Mouse (Mus musculus): ENCODE measurements around the gene T. TPM values are rescaled to one million over a fixed set of nuclear protein-coding genes. Genes with fewer than 3 reads are reported as not detected.

T gene
- polyA plus RNA-seq, 1 experiment from 2014 or later, result 1.1 TPM

GRCm38 (mm10) chr17:8420739-8421138 lies 13.5 kb upstream of the T start:
- Histone ChIP-seq H3K36me3 (ENCODE audit: control insufficient read depth, insufficient read depth, low read length) (no peaks in the 10 kb centered on the region), H3K4me3 (ENCODE audit: low read depth, low read length) (no peak overlapping the region), H3K27ac (replicated peaks; ENCODE audit: low read depth, low read length) (no peak overlapping the region), H3K9me3 (ENCODE audit: control insufficient read depth, low read length) (no peaks in the 10 kb centered on the region), H3K4me2 (ENCODE audit: low read depth, severe bottlenecking) (no peak overlapping the region), H3K4me1 (ENCODE audit: control insufficient read depth, insufficient read depth, low read length) (peaks cover under 1% of the 10 kb centered on the region), H3K27me3 (ENCODE audit: control insufficient read depth, insufficient read depth, low read length) (no peaks in the 10 kb centered on the region), H3K9ac (ENCODE audit: low read length) (no peak overlapping the region)
- 73% methylated on average over 1 of the region's 1 CpGs for WGBS
- DNase-seq (ENCODE audit: low spot score) (peak; percentile 39), ATAC-seq (ENCODE audit: insufficient number of reproducible peaks, low FRiP score, low TSS enrichment, low read depth) (no peak)

GRCm38 (mm10) chr17:8421517-8421916 lies 12.7 kb upstream of the T start:
- no peak overlapping the region for H3K27ac ChIP-seq (replicated peaks; ENCODE audit: low read depth, low read length)
- DNase-seq (ENCODE audit: low spot score) (no peak), ATAC-seq (ENCODE audit: insufficient number of reproducible peaks, low FRiP score, low TSS enrichment, low read depth) (no peak)
- no peak overlapping the region for H3K4me3 ChIP-seq (ENCODE audit: low read depth, low read length)
- H3K9ac ChIP-seq (ENCODE audit: low read length), result no peak overlapping the region
- H3K9me3 ChIP-seq (ENCODE audit: control insufficient read depth, low read length), result no peaks in the 10 kb centered on the region
- H3K4me2 ChIP-seq (ENCODE audit: low read depth, severe bottlenecking), result no peak overlapping the region
- 8% methylated on average over 5 of the region's 5 CpGs for WGBS
- no peaks in the 10 kb centered on the region for H3K4me1 ChIP-seq (ENCODE audit: control insufficient read depth, insufficient read depth, low read length)
- no peaks in the 10 kb centered on the region for H3K27me3 ChIP-seq (ENCODE audit: control insufficient read depth, insufficient read depth, low read length)
- H3K36me3 ChIP-seq (ENCODE audit: control insufficient read depth, insufficient read depth, low read length), result no peaks in the 10 kb centered on the region

- peaks cover 3% of the 10 kb centered on the region; the same call in 1 of the 2 replicates for H3K27me3 ChIP-seq (ENCODE audit: control insufficient read depth, insufficient read depth, low read length)
- H3K36me3 ChIP-seq (ENCODE audit: control insufficient read depth, insufficient read depth, low read length), result no peaks in the 10 kb centered on the region
- no peak overlapping the region for H3K27ac ChIP-seq (replicated peaks; ENCODE audit: low read depth, low read length)
- no peak overlapping the region for H3K9ac ChIP-seq (ENCODE audit: low read length)
- H3K4me3 ChIP-seq (ENCODE audit: low read depth, low read length), result no peak overlapping the region
- no peak overlapping the region for H3K4me2 ChIP-seq (ENCODE audit: low read depth, severe bottlenecking)
- no peaks in the 10 kb centered on the region for H3K4me1 ChIP-seq (ENCODE audit: control insufficient read depth, insufficient read depth, low read length)
- 57% methylated on average over 2 of the region's 2 CpGs for WGBS
- ATAC-seq (ENCODE audit: insufficient number of reproducible peaks, low FRiP score, low TSS enrichment, low read depth) (no peak), DNase-seq (ENCODE audit: low spot score) (peak; percentile 72)
- no peaks in the 10 kb centered on the region for H3K9me3 ChIP-seq (ENCODE audit: control insufficient read depth, low read length)
Observed at GRCm38 (mm10) chr17:8423283-8423682, 10.9 kb upstream of the T start.

GRCm38 (mm10) chr17:8429436-8429835 lies 4.8 kb upstream of the T start:
- no peaks in the 10 kb centered on the region for H3K9me3 ChIP-seq (ENCODE audit: control insufficient read depth, low read length)
- H3K4me1 ChIP-seq (ENCODE audit: control insufficient read depth, insufficient read depth, low read length), result peaks cover 10% of the 10 kb centered on the region
- DNase-seq (ENCODE audit: low spot score) (peak; percentile 31), ATAC-seq (ENCODE audit: insufficient number of reproducible peaks, low FRiP score, low TSS enrichment, low read depth) (no peak)
- no peaks in the 10 kb centered on the region for H3K36me3 ChIP-seq (ENCODE audit: control insufficient read depth, insufficient read depth, low read length)
- peaks cover 64% of the 10 kb centered on the region for H3K27me3 ChIP-seq (ENCODE audit: control insufficient read depth, insufficient read depth, low read length)
- no peak overlapping the region for H3K27ac ChIP-seq (replicated peaks; ENCODE audit: low read depth, low read length)
- 2% methylated on average over 16 of the region's 16 CpGs for WGBS
- no peak overlapping the region for H3K4me3 ChIP-seq (ENCODE audit: low read depth, low read length)
- H3K9ac ChIP-seq (ENCODE audit: low read length), result no peak overlapping the region
- H3K4me2 ChIP-seq (ENCODE audit: low read depth, severe bottlenecking), result no peak overlapping the region

- Histone ChIP-seq H3K4me1 (ENCODE audit: control insufficient read depth, insufficient read depth, low read length) (peaks cover 11% of the 10 kb centered on the region), H3K4me2 (ENCODE audit: low read depth, severe bottlenecking) (no peak overlapping the region), H3K27ac (replicated peaks; ENCODE audit: low read depth, low read length) (no peak overlapping the region), H3K9me3 (ENCODE audit: control insufficient read depth, low read length) (no peaks in the 10 kb centered on the region), H3K27me3 (ENCODE audit: control insufficient read depth, insufficient read depth, low read length) (peaks cover 69% of the 10 kb centered on the region), H3K9ac (ENCODE audit: low read length) (no peak overlapping the region), H3K4me3 (ENCODE audit: low read depth, low read length) (no peak overlapping the region), H3K36me3 (ENCODE audit: control insufficient read depth, insufficient read depth, low read length) (no peaks in the 10 kb centered on the region)
- ATAC-seq (ENCODE audit: insufficient number of reproducible peaks, low FRiP score, low TSS enrichment, low read depth) (no peak), DNase-seq (ENCODE audit: low spot score) (peak; percentile 31)
- 4% methylated on average over 5 of the region's 5 CpGs for WGBS
Observed at GRCm38 (mm10) chr17:8429896-8430295, 4.3 kb upstream of the T start.

- Histone ChIP-seq H3K36me3 (ENCODE audit: control insufficient read depth, insufficient read depth, low read length) (no peaks in the 10 kb centered on the region), H3K4me2 (ENCODE audit: low read depth, severe bottlenecking) (no peak overlapping the region), H3K4me1 (ENCODE audit: control insufficient read depth, insufficient read depth, low read length) (peaks cover 11% of the 10 kb centered on the region), H3K9me3 (ENCODE audit: control insufficient read depth, low read length) (no peaks in the 10 kb centered on the region), H3K9ac (ENCODE audit: low read length) (no peak overlapping the region), H3K27me3 (ENCODE audit: control insufficient read depth, insufficient read depth, low read length) (peaks cover 93% of the 10 kb centered on the region), H3K4me3 (ENCODE audit: low read depth, low read length) (no peak overlapping the region), H3K27ac (replicated peaks; ENCODE audit: low read depth, low read length) (no peak overlapping the region)
- ATAC-seq (ENCODE audit: insufficient number of reproducible peaks, low FRiP score, low TSS enrichment, low read depth) (no peak), DNase-seq (ENCODE audit: low spot score) (peak; percentile 49)
- under 1% methylated on average over 17 of the region's 17 CpGs for WGBS
Observed at GRCm38 (mm10) chr17:8432179-8432800, 1.9 kb upstream of the T start.

GRCm38 (mm10) chr17:8433121-8433977 lies 874 bp upstream of the T start:
- H3K36me3 ChIP-seq (ENCODE audit: control insufficient read depth, insufficient read depth, low read length), result no peaks in the 10 kb centered on the region
- peak overlapping the region; percentile 64 for H3K4me2 ChIP-seq (ENCODE audit: low read depth, severe bottlenecking)
- 0 out of 2 replicates have a peak overlapping the region, but pooled peaks have one; percentile 2 for H3K9ac ChIP-seq (ENCODE audit: low read length)
- peaks cover 11% of the 10 kb centered on the region for H3K4me1 ChIP-seq (ENCODE audit: control insufficient read depth, insufficient read depth, low read length)
- H3K9me3 ChIP-seq (ENCODE audit: control insufficient read depth, low read length), result no peaks in the 10 kb centered on the region
- H3K27ac ChIP-seq (replicated peaks; ENCODE audit: low read depth, low read length), result no peak overlapping the region
- H3K27me3 ChIP-seq (ENCODE audit: control insufficient read depth, insufficient read depth, low read length), result peaks cover 99% of the 10 kb centered on the region
- DNase-seq (ENCODE audit: low spot score) (peak; percentile 59), ATAC-seq (ENCODE audit: insufficient number of reproducible peaks, low FRiP score, low TSS enrichment, low read depth) (0 out of 2 replicates have a peak, but pooled peaks have one; percentile 17)
- H3K4me3 ChIP-seq (ENCODE audit: low read depth, low read length), result peak overlapping the region; percentile 30
- WGBS, result under 1% methylated on average over 52 of the region's 52 CpGs

GRCm38 (mm10) chr17:8436184-8436583 lies 2.0 kb downstream of the T start:
- WGBS, result 33% methylated on average over 7 of the region's 7 CpGs

More at GRCm38 (mm10) chr17:8436184-8436583, 2.0 kb downstream of the T start:
- DNase-seq (ENCODE audit: low spot score) (no peak), ATAC-seq (ENCODE audit: insufficient number of reproducible peaks, low FRiP score, low TSS enrichment, low read depth) (no peak)
- Histone ChIP-seq H3K9me3 (ENCODE audit: control insufficient read depth, low read length) (no peaks in the 10 kb centered on the region), H3K9ac (ENCODE audit: low read length) (no peak overlapping the region), H3K4me2 (ENCODE audit: low read depth, severe bottlenecking) (no peak overlapping the region), H3K4me1 (ENCODE audit: control insufficient read depth, insufficient read depth, low read length) (peaks cover 11% of the 10 kb centered on the region), H3K4me3 (ENCODE audit: low read depth, low read length) (no peak overlapping the region), H3K27ac (replicated peaks; ENCODE audit: low read depth, low read length) (no peak overlapping the region), H3K36me3 (ENCODE audit: control insufficient read depth, insufficient read depth, low read length) (no peaks in the 10 kb centered on the region), H3K27me3 (ENCODE audit: control insufficient read depth, insufficient read depth, low read length) (peaks cover 77% of the 10 kb centered on the region)

Data from limb, embryonic 11.5 days (tissue).